Mouse (Mus musculus) mesoderm, embryonic 11.5 days (tissue): ENCODE data around the gene Pfkfb2.
"Not testable (repeated sequence)": the region's sequence is repeated elsewhere in the genome, so short reads cannot be mapped to it uniquely, and the experiment has no call there.

ENCODE experiments used
- DNase-seq: peaks from one replicate; pipeline ENCODE4 v3.0.0-alpha.2; 2012; ENCODE audit warnings: low read depth, low spot score

Pfkfb2 gene

GRCm38 (mm10) chr1:130699937-130700633 lies 29.0 kb downstream of the Pfkfb2 start:
- DNase-seq = no peak

- no peak for DNase-seq
These were observed 30.5 kb downstream of the Pfkfb2 start for GRCm38 (mm10) chr1:130698601-130699000.

- no peak for DNase-seq
These were observed 45.1 kb downstream of the Pfkfb2 start for GRCm38 (mm10) chr1:130683905-130684304.

- no peak for DNase-seq
These were observed 47.2 kb downstream of the Pfkfb2 start for GRCm38 (mm10) chr1:130681656-130682413.

GRCm38 (mm10) chr1:130681075-130681474 lies 48.0 kb downstream of the Pfkfb2 start:
- DNase-seq = no peak

- no peak for DNase-seq
These were observed 50.5 kb downstream of the Pfkfb2 start for GRCm38 (mm10) chr1:130678551-130678950.

GRCm38 (mm10) chr1:130663576-130663975 lies 65.5 kb downstream of the Pfkfb2 start:
- DNase-seq = not testable (repeated sequence)

- no peak for DNase-seq
These were observed 67.6 kb downstream of the Pfkfb2 start, which contains the start of gene C4bp for GRCm38 (mm10) chr1:130661454-130661853. C4bp (minus strand) TSS chr1:130661632.

GRCm38 (mm10) chr1:130659641-130660040 lies 69.4 kb downstream of the Pfkfb2 start:
- not testable (repeated sequence) for DNase-seq

GRCm38 (mm10) chr1:130644103-130644502 lies 85.0 kb downstream of the Pfkfb2 start:
- DNase-seq = no peak

- no peak for DNase-seq
These were observed 88.1 kb downstream of the Pfkfb2 start for GRCm38 (mm10) chr1:130640967-130641366.
